In genomic region chr4:123750152-123750651, GRCm38 (mm10) we compare ENCODE assay signal across 7 mouse cellular contexts. TPM values are rescaled to one million over a fixed set of nuclear protein-coding genes. Genes with fewer than 3 reads are reported as not detected.
DNase-seq lines count a peak whose midpoint lies in the region; ATAC-seq and TF ChIP-seq lines count a peak whose summit lies in the region.

Akirin1 (minus strand) TSS chr4:123750345.

- H3K9me3 ChIP-seq in embryonic facial prominence, embryonic 12.5 days: no peaks in the 10 kb centered on the region
- H3K9me3 ChIP-seq in limb, embryonic 12.5 days: no peaks in the 10 kb centered on the region
- no peaks in the 10 kb centered on the region for H3K9me3 ChIP-seq in midbrain, embryonic 15.5 days

- peak; percentile 81 for TF ChIP-seq POLR2A in kidney, adult 2 months (IDR thresholded peaks at IDR 0.05; ENCODE audit: low read depth, low read length)
- TF ChIP-seq POLR2A in spleen, adult 2 months (IDR thresholded peaks at IDR 0.05; ENCODE audit: low read depth, low read length): peak; percentile 65

- 0 out of 2 replicates have a peak, but pooled peaks have one; percentile 11 for TF ChIP-seq CTCF in kidney, adult 2 months (conservative IDR thresholded peaks at IDR 0.05; ENCODE audit: insufficient read depth, insufficient read length, low read depth, low read length)
- TF ChIP-seq CTCF in spleen, adult 2 months (IDR thresholded peaks at IDR 0.05; ENCODE audit: extremely low read depth, insufficient read depth, insufficient read length, insufficient replicate concordance): no peak

- peak; percentile 99 for DNase-seq in adrenal gland, postnatal 25 days
- DNase-seq in heart, adult 18-20 months: peak; percentile 98
- peak; percentile 98 for DNase-seq in kidney, adult 2 months
- DNase-seq in spleen, adult 2 months (ENCODE audit: low read depth in 1 of 2, low spot score in 2 of 2): peak; percentile 91 to 98

- H3K4me1 ChIP-seq in embryonic facial prominence, embryonic 12.5 days: peaks cover 8% of the 10 kb centered on the region
- H3K4me1 ChIP-seq in kidney, adult 2 months (ENCODE audit: control insufficient read depth, insufficient read depth, low read length): peaks cover 6% of the 10 kb centered on the region
- peaks cover 7% of the 10 kb centered on the region for H3K4me1 ChIP-seq in limb, embryonic 12.5 days (replicated peaks)
- H3K4me1 ChIP-seq in midbrain, embryonic 15.5 days: peaks cover 34% of the 10 kb centered on the region
- H3K4me1 ChIP-seq in spleen, adult 2 months (ENCODE audit: control insufficient read depth, insufficient read depth, insufficient read length): peaks cover 7% of the 10 kb centered on the region; the same call in 1 of the 2 replicates

- H3K27ac ChIP-seq in embryonic facial prominence, embryonic 12.5 days: peak within 1 kb of the TSS; percentile 93
- H3K27ac ChIP-seq in kidney, adult 2 months (ENCODE audit: insufficient read depth, low read depth, low read length): peak within 1 kb of the TSS; percentile 59
- H3K27ac ChIP-seq in limb, embryonic 12.5 days: peak within 1 kb of the TSS; percentile 92
- peak within 1 kb of the TSS; percentile 93 for H3K27ac ChIP-seq in midbrain, embryonic 15.5 days
- peak within 1 kb of the TSS; percentile 79 for H3K27ac ChIP-seq in spleen, adult 2 months (ENCODE audit: insufficient read depth, low read length)

- peak; percentile 98 for ATAC-seq in embryonic facial prominence, embryonic 12.5 days (ENCODE audit: insufficient number of reproducible peaks, insufficient read depth, low FRiP score, low TSS enrichment)
- ATAC-seq in limb, embryonic 12.5 days (ENCODE audit: insufficient number of reproducible peaks, insufficient read depth, low FRiP score, low TSS enrichment, low read depth): peak; percentile 99
- peak; percentile 98 for ATAC-seq in midbrain, embryonic 15.5 days (replicated peaks)

- H3K9ac ChIP-seq in embryonic facial prominence, embryonic 12.5 days: peak within 1 kb of the TSS; percentile 89
- peak within 1 kb of the TSS; percentile 90 for H3K9ac ChIP-seq in limb, embryonic 12.5 days (replicated peaks)
- H3K9ac ChIP-seq in midbrain, embryonic 15.5 days: peak within 1 kb of the TSS; percentile 86

- peak within 1 kb of the TSS; percentile 76 for H3K4me2 ChIP-seq in embryonic facial prominence, embryonic 12.5 days (replicated peaks)
- peak within 1 kb of the TSS; percentile 87 for H3K4me2 ChIP-seq in limb, embryonic 12.5 days
- peak within 1 kb of the TSS; percentile 70 for H3K4me2 ChIP-seq in midbrain, embryonic 15.5 days

- H3K36me3 ChIP-seq in embryonic facial prominence, embryonic 12.5 days: no peaks in the 10 kb centered on the region
- no peaks in the 10 kb centered on the region for H3K36me3 ChIP-seq in kidney, adult 2 months (ENCODE audit: control insufficient read depth, insufficient read depth, low read length)
- H3K36me3 ChIP-seq in limb, embryonic 12.5 days: no peaks in the 10 kb centered on the region
- no peaks in the 10 kb centered on the region for H3K36me3 ChIP-seq in midbrain, embryonic 15.5 days (replicated peaks)
- no peaks in the 10 kb centered on the region for H3K36me3 ChIP-seq in spleen, adult 2 months (ENCODE audit: control insufficient read depth, insufficient read depth, low read length)

- H3K4me3 ChIP-seq in embryonic facial prominence, embryonic 12.5 days: peak within 1 kb of the TSS; percentile 98
- peak within 1 kb of the TSS; percentile 62 for H3K4me3 ChIP-seq in kidney, adult 2 months (ENCODE audit: insufficient read depth, low read depth, low read length)
- peak within 1 kb of the TSS; percentile 97 for H3K4me3 ChIP-seq in limb, embryonic 12.5 days (replicated peaks)
- H3K4me3 ChIP-seq in midbrain, embryonic 15.5 days: peak within 1 kb of the TSS; percentile 92
- peak within 1 kb of the TSS; percentile 91 for H3K4me3 ChIP-seq in spleen, adult 2 months (ENCODE audit: extremely low read depth, insufficient read depth, insufficient read length)

- under 1% methylated on average over 37 of the region's 46 CpGs for WGBS in embryonic facial prominence, embryonic 12.5 days
- under 1% methylated on average over 45 of the region's 46 CpGs for WGBS in kidney, adult 2 months
- WGBS in limb, embryonic 12.5 days: under 1% methylated on average over 46 of the region's 46 CpGs
- WGBS in midbrain, embryonic 15.5 days: under 1% methylated on average over 30 of the region's 46 CpGs
- WGBS in spleen, adult 2 months: under 1% methylated on average over 46 of the region's 46 CpGs

- H3K27me3 ChIP-seq in embryonic facial prominence, embryonic 12.5 days: 0 out of 2 replicates have a peak, but pooled peaks cover 4% of the 10 kb centered on the region
- H3K27me3 ChIP-seq in kidney, adult 2 months (replicated peaks; ENCODE audit: control insufficient read depth, insufficient read depth, low read length): no peaks in the 10 kb centered on the region
- H3K27me3 ChIP-seq in limb, embryonic 12.5 days: no peaks in the 10 kb centered on the region
- peaks cover 4% of the 10 kb centered on the region; the same call in 1 of the 2 replicates for H3K27me3 ChIP-seq in midbrain, embryonic 15.5 days (replicated peaks)
- H3K27me3 ChIP-seq in spleen, adult 2 months (ENCODE audit: control insufficient read depth, insufficient read depth, low read length): no peaks in the 10 kb centered on the region

RNA-seq across cellular contexts. Expression of gene Akirin1, which starts in this region (rescaled TPM):
- total RNA-seq in adrenal gland, postnatal 25 days (2021): 59.0 and 68.9 TPM in 2 replicates
- polyA plus RNA-seq in embryonic facial prominence, embryonic 12.5 days (2016; fragmentation: Nextera tagmentation; extraction: Ambion mirVana): 67.5 and 70.0 TPM in 2 replicates
- total RNA-seq in heart, adult 18-20 months (2021): 10 to 100 TPM; 24.1 to 25.3 TPM
- 15.8 and 16.5 TPM in 2 replicates for polyA plus RNA-seq in kidney, adult 2 months (2012; rRNA removed)
- polyA plus RNA-seq in limb, embryonic 12.5 days (2016; fragmentation: Nextera tagmentation; extraction: Ambion mirVana): 67.8 and 71.7 TPM in 2 replicates
- 80.6 and 82.7 TPM in 2 replicates for polyA plus RNA-seq in midbrain, embryonic 15.5 days (2015; fragmentation: Nextera tagmentation; extraction: Ambion mirVana)
- polyA plus RNA-seq in spleen, adult 2 months (2012; rRNA removed): 21.7 and 29.6 TPM in 2 replicates

Comparison
In these comparisons a context has a peak if more than half of its experiments do, and no peak if none do; other contexts are left out.
1. Peak in every context shown above with its lines: DNase-seq, ATAC-seq, H3K4me3 ChIP-seq and H3K27ac ChIP-seq.